Mouse (Mus musculus): Measurements from ENCODE around the gene Tfap2a.

The Tfap2a gene

GRCm38 (mm10) chr13:40738196-40738880 lies at the start of gene Tfap2a:
Gene Tfap2a (minus strand): TSS chr13:40738376.
- in situ Hi-C loops (cut with MboI, MseI), result no loop called here

DNA sequence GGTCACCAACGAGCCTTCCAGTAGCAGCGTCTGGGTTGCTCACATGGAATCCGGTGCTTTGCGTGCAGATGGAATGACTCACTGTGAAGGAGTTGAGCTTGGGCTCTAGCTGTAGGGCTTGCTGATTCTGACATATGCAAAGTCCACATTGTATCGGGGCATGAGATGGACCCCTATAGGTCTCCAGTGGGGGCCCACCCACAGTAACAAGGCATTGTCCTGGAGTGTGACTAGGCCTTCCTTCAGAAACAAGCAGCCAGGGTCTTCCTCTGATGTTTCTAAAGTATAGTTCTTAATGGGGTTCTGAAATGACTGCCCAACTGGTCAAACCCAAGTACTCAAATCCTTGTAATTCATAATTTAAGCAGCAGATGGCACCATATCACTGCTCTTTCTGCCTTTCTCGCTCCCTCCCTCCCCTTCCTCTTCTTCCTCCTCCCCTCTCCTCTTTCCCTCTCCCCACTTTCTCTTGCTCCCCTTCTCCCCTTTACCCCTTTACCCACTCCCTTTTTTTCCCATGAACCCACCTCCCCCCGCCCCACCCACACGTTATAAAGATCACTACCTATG lies 46.1 kb upstream of the Tfap2a start:
- in situ Hi-C loops (cut with MboI, MseI), result no loop called here

- in situ Hi-C loops (cut with MboI, MseI), result loop anchor here (10.0 to 25.0 kb wide), 2 partner anchors 1096 to 1323 kb away; no protein-coding TSS in a partner anchor
Observed at GRCm38 (mm10) chr13:40757995-40758394, 19.8 kb upstream of the Tfap2a start.

- in situ Hi-C loops (cut with MboI, MseI), result loop anchor here (10.0 to 25.0 kb wide), 2 partner anchors 1094 to 1322 kb away; no protein-coding TSS in a partner anchor
Observed at GRCm38 (mm10) chr13:40756356-40756755, 18.2 kb upstream of the Tfap2a start.

DNA sequence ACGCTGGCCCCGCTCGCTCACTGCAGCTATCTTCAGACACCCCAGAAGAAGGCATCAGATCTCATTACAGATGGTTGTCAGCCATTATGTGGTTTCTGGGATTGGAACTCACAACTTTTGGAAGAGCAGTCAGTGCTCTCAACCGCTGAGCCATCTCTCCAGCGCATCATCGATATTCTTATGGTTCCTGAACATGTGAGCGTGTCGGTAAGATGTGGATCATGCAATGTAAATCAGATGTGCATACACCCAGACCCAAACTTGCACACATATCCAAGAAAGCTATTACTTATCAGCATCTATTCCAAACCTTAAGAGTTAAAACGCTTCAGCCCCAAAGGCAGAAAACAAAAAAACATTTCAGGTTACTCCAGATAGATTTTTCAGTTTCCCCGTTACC lies 15.9 kb upstream of the Tfap2a start:
- in situ Hi-C loops (cut with MboI, MseI), result loop anchor here (10.0 to 25.0 kb wide), 2 partner anchors 1092 to 1319 kb away; no protein-coding TSS in a partner anchor

- in situ Hi-C loops (cut with MboI, MseI), result loop anchor here (10.0 to 25.0 kb wide), 2 partner anchors 1090 to 1317 kb away; no protein-coding TSS in a partner anchor
Observed at GRCm38 (mm10) chr13:40751889-40752288, 13.7 kb upstream of the Tfap2a start.

DNA sequence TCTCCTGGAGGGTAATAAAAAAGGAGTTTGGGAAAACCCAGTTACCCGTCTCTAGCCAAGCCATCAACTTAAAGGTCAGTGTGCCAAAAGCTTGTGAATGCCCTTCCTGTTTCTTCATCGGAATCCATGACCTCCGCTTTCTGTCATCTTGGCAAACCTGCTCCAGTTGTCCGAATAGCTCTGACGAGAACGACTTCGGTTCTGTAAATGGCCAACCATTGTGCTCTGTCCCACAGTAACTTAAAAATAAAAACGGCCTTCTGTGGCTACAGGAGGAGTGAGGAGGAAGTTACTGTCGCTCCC lies 11.4 kb upstream of the Tfap2a start:
- in situ Hi-C loops (cut with MboI, MseI), result no loop called here

DNA sequence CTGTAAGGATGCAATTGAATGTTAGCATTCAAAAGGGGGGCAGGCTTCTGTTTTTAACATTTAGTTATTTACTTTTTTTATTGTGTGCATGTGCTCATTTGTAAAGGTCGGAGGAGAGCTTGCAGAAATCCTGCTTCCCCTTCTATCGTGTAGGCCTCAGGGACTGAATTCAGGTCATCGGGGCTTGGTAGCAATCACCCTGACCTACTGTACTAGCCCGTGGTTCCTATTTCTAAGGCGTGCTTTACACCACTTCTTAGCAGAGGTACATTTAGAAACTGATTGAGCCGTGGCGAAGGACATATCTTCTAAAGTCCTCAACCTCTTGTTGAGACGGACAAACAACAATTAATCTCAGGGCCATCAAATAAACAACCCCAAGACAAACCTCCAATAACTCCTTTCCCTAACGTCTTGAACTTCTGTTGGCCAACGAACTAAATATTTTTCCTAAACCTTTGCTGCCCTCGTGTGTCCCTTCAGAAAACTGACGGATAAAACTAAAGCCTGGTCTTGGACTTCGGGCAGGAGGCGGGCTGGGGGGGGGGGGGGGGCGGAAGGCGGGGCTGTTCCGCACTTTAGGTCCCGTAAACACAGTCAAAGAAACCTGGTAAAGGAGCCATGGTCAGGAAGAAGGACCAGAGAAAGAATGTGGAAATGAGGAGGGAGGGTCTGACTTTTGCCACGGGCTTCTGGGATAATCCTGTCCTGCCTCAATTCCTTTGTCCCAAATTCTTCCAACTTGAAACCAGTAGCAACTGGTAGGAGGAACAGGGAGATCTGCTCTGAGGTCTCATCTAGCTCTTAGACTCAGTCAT lies 10.8 kb upstream of the Tfap2a start:
- in situ Hi-C loops (cut with MboI, MseI), result no loop called here

GRCm38 (mm10) chr13:40744111-40744805 lies 6.1 kb upstream of the Tfap2a start:
- in situ Hi-C loops (cut with MboI, MseI), result no loop called here

DNA sequence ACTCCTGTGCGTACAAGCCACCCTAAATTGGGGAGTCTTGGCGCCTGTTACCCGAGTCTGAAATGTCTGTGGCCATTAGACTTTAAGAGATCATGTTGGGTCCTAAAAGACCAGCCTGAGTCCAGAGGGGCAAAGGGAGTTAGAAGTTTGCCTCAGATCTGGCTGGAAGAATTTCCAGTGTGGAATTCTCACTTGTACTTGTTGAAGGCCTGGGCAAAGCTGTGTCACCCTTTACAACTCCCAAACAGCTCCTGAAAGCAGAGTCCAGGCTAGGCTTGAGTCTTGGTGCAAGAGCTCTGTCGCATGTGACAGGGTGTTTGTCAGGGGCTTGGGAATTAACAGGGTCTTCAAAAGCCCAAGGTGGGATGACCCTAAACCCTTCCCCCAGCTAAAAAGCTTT lies 5.0 kb upstream of the Tfap2a start:
- in situ Hi-C loops (cut with MboI, MseI), result no loop called here

GRCm38 (mm10) chr13:40741841-40742550 lies 3.8 kb upstream of the Tfap2a start:
- in situ Hi-C loops (cut with MboI, MseI), result no loop called here

DNA sequence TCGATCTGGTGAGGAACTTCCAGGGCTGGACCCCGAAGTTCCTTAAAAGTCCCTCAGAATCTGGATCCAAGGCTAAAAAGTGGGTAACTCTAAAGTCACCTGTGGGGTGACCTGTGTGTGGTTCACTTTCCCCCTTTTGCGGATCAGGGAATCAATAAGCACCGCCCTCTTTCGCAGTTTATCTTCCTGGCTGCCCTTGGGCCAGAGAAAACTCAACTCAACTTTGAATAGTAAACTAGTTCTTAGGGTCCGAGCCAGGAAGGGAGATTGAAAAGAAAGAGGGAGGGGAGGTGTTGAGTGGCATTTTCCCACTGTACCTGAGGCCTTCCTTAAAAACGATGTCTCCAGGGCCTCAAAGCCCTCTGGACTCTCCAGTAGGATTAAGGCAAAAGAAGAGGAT lies 3.3 kb upstream of the Tfap2a start:
- in situ Hi-C loops (cut with MboI, MseI), result no loop called here

- in situ Hi-C loops (cut with MboI, MseI), result no loop called here
Observed at GRCm38 (mm10) chr13:40740727-40741360, 2.7 kb upstream of the Tfap2a start.

DNA sequence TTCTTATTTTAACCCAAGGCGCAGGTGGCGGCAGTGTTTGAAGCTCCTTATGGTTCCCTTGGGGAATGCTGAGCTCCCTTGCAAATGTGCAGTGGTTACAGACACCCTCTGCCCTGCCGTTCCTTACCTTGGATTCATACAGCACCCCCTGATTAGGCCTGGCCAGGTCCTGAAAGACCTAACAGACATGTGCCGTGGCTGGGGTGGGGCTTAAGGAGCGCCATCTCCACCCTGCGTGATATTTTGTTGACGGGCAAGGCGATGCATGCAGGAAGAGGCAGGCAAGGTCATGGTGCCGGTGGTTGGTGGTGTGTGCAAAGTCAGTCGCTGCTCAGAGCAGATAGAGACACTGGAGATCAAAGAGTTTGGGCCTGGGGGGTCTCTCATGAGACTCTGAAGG lies 1.7 kb upstream of the Tfap2a start:
- in situ Hi-C loops (cut with MboI, MseI), result no loop called here

DNA sequence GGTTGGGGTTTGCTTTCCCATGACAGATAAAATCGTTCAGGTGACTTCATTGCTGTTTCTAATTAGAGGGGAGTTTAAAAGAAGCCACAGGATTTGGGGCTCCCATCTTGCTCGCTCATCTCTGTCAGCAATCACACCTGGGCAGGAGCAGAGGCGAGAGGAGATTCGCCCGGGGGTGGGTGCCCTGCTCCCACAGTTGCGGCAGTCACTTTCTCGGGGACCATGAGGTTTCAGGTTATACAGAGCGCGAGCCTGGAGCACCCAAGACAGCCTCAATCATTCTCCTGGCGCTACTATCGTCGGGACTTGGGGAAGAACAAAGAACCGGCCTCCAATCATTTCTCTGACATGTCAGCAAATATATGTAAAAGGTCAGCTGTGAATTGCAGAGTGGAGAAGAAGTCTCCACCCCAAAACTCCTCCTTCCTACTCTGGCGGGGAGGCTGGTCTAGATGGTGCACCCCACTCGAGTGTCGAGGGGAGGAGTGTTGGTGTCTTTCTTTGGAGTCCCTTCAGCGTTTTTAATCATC lies 1.0 kb upstream of the Tfap2a start:
- in situ Hi-C loops (cut with MboI, MseI), result no loop called here

GRCm38 (mm10) chr13:40737761-40738160 lies 415 bp downstream of the Tfap2a start:
- in situ Hi-C loops (cut with MboI, MseI), result no loop called here

- in situ Hi-C loops (cut with MboI, MseI), result no loop called here
Observed at GRCm38 (mm10) chr13:40737099-40737498, 1.1 kb downstream of the Tfap2a start.

DNA sequence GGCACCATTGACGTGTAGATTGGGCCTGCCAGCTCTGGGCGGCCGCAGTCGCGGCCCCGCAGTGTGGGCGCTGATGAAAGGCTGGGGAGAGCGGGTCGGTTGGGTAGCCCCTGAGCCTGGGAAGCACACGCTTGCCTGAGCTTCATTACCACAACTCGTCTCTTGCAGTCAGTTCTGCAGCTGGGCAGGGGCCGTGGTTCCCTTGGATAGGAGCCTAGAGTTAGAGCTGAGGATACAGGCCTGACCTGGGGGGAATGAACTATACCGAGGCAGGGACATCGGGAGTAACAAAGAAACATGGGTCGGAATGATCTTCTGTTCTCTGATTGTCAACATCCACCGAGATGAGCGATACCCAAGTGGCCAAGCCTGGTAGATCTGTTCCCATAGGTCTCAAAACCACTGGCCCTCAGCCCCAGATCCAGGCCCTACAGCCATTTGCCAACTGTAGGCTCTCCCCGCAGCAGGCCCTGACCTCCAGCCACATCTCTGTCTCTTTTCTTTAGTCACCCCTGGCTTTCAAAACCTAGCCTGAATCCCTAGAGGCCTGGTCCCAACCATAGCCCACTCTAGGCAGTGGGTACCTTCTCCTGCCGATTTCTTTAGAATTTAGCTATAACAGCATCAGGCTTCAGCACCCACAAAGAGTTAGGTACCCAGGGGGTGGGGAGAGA lies 1.9 kb downstream of the Tfap2a start:
- in situ Hi-C loops (cut with MboI, MseI), result no loop called here

DNA sequence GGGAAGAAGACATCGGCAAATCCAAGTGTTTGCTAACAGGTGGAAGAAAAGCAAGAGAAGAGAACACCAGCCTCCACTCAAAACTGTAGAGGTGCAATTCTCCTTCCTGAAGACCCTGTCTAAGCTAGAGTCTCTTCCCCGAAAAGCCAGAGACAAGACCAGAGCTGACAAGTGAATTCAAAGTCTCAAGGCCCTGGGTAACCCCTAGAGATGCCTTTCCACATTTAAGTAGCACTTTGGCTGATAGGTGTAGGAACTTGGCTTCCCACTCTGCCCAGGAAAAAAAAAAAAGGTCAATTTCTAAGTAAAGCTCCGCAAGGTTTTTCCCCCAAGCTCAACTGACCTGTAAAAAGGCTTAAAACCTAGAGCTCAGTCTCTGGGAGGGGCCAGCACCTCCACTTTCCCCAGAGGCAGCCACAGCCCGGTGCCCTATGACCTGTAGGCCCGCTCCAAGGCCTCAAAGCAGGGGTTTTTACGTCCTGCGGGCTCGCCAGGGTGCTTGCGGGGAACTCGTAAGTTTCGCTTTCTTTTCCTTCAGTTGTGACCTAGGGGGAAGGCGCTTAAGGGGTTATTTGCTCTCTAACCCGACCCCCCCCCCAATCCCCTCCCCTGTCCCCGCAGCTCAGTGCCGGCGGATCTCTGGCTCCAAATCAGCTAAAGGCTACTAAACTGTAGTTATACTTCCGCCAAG lies 2.6 kb downstream of the Tfap2a start:
- in situ Hi-C loops (cut with MboI, MseI), result no loop called here
